Mouse (Mus musculus): ENCODE measurements around the gene Wdr27. TPM values are rescaled to one million over a fixed set of nuclear protein-coding genes. Genes with fewer than 3 reads are reported as not detected.
"Not testable (repeated sequence)": the region's sequence is repeated elsewhere in the genome, so short reads cannot be mapped to it uniquely, and the experiment has no call there.

The Wdr27 gene
- polyA plus RNA-seq, 1 experiment from 2014 or later, result 1.6 TPM

DNA sequence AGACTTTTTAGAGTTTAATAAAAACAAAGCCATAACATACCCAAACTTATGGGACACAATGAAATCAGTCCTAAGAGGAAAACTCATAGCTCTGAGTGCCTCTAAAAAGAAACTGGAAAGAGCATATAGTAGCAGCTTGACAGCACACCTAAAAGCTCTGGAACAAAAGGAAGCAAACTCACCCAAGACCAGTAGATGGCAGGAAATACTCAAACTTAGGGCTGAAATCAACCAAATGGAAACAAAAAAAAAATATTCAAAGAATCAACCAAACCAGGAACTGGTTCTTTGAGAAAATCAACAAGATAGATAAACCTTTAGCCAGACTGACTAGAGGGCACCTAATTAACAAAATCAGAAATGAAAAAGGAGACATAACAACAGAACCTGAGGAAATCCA lies 47.9 kb downstream of the Wdr27 start:
- not testable (repeated sequence) for H3K4me2 ChIP-seq; ATAC-seq; H3K4me1 ChIP-seq; H3K27ac ChIP-seq; H3K27me3 ChIP-seq (replicated peaks); H3K9me3 ChIP-seq (replicated peaks); H3K9ac ChIP-seq; H3K36me3 ChIP-seq; H3K4me3 ChIP-seq

DNA sequence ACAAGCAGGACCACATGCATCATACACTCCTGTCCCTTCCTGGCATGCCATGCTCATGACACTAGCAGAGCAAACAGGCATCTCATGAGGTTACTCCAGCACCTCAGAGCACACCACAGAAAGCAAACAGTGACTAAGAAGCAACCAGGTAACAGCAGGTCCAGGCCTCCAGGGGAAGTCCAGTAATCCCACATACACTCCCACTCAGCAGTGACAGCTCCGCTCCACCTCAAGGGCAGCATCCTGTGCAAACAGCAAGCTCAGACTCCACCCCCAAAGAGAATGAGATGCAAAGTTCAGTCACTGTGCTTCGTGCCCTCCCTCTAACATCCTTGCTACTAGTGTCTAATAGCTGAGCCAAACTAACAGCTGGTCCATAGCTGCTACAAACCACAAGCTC lies 56.0 kb downstream of the Wdr27 start:
- no peak overlapping the region for H3K4me3 ChIP-seq
- no peak overlapping the region for H3K4me2 ChIP-seq
- no peak for ATAC-seq
- H3K4me1 ChIP-seq, result no peaks in the 10 kb centered on the region
- H3K27me3 ChIP-seq (replicated peaks), result 0 out of 2 replicates have a peak, but pooled peaks cover 3% of the 10 kb centered on the region
- no peaks in the 10 kb centered on the region for H3K9me3 ChIP-seq (replicated peaks)
- no peak overlapping the region for H3K27ac ChIP-seq
- H3K9ac ChIP-seq, result no peak overlapping the region
- H3K36me3 ChIP-seq, result no peaks in the 10 kb centered on the region
- 49% methylated on average over 2 of the region's 2 CpGs for WGBS (ENCODE audit: insufficient replicate concordance)

DNA sequence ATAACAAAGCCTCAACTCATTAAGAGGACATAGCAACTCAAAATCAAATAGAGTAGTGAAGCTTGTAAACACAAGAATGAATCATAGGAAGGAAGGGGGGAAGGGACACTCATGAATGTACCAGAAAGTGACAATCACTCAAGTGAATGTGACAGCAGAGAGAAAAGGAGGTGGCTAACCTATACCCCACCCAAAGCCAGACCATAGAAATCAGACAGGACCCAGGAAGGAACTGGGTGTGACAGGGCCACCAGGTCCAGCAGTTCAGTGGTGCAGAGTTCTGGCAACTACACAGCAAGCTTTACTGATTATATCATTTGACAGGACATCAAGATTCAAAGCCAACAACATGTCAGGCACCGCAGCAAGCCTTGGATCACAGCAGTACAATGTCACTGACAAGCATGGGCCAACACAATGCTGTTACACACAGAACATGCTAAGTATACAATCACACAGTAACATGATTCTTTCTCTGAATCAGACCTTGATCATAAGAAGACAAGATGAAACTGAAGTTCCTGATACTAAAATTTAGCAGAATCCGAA lies 68.2 kb downstream of the Wdr27 start:
- H3K27ac ChIP-seq, result no peak overlapping the region
- H3K36me3 ChIP-seq, result no peaks in the 10 kb centered on the region
- H3K4me1 ChIP-seq, result no peaks in the 10 kb centered on the region
- H3K9ac ChIP-seq, result no peak overlapping the region
- no peak overlapping the region for H3K4me3 ChIP-seq
- H3K27me3 ChIP-seq (replicated peaks), result no peaks in the 10 kb centered on the region
- no peak overlapping the region for H3K4me2 ChIP-seq
- 60% methylated on average over 2 of the region's 2 CpGs for WGBS (ENCODE audit: insufficient replicate concordance)
- no peaks in the 10 kb centered on the region for H3K9me3 ChIP-seq (replicated peaks)
- ATAC-seq, result no peak

DNA sequence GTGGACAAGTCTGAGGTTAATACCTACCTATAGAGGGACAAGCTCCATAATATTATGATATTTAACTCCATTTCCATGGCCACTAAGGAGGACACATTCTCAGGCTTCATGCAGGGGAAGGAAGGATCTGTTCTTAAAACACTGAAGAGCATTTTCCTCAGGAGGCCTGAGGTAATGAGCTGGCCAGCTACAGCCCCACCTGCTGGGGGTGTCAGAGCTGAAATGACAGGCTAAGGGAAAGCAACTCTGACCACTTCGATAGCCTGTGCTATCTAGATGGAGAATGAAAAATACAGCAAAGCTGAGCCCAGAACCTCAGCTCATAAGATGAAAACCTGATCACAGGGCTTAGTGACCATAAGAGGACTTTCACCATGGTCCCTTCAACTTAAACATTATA lies 82.7 kb downstream of the Wdr27 start:
- Histone ChIP-seq H3K4me1 (no peaks in the 10 kb centered on the region), H3K4me2 (no peak overlapping the region), H3K36me3 (no peaks in the 10 kb centered on the region), H3K9me3 (replicated peaks) (no peaks in the 10 kb centered on the region), H3K27ac (no peak overlapping the region), H3K9ac (no peak overlapping the region), H3K27me3 (replicated peaks) (no peaks in the 10 kb centered on the region), H3K4me3 (no peak overlapping the region)
- 44% methylated on average over 1 of the region's 1 CpGs for WGBS (ENCODE audit: insufficient replicate concordance)
- no peak for ATAC-seq

DNA sequence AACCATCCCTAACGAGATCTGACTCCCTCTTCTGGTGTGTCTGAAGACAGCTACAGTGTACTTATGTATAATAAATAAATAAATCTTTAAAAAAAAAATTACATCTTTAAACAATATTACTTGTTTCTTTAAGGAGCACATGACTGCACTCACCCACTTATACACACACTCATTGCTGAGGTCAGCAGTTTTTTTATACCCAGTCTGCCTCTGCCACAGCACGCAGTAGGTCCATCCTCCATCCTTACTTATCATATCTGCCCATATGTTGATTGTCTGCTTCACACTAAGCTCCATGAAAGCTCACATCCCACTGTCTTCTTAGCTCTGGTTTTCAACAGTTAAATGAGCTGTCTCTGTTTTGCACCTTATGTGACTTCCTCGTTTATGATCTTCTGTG lies 95.2 kb downstream of the Wdr27 start:
- WGBS (ENCODE audit: insufficient replicate concordance), result 47% methylated on average over 3 of the region's 3 CpGs
- Histone ChIP-seq H3K36me3 (no peaks in the 10 kb centered on the region), H3K4me2 (no peak overlapping the region), H3K4me1 (no peaks in the 10 kb centered on the region), H3K27me3 (replicated peaks) (no peaks in the 10 kb centered on the region), H3K4me3 (no peak overlapping the region), H3K27ac (no peak overlapping the region), H3K9me3 (replicated peaks) (no peaks in the 10 kb centered on the region), H3K9ac (no peak overlapping the region)
- ATAC-seq, result no peak

DNA sequence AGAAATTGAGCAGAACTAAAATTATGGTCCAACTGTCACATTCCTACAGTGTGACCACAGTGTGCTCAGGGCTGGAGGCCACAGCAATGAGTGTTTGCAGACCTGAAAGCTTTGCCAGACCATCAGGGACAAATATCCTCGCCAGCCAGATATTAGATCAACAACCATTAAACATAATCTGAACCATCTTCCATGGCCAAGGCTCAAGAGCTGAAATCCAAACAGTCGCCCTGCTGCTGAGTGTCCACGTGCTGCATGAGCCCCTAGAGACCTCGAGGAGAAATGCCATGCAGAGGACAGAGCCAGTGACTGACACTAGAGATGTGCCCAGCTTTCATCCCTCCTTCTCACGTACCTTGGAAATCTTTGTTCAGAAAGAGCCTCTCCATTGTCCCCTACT lies 96.1 kb downstream of the Wdr27 start:
- ATAC-seq, result no peak
- Histone ChIP-seq H3K36me3 (no peaks in the 10 kb centered on the region), H3K4me1 (no peaks in the 10 kb centered on the region), H3K27ac (no peak overlapping the region), H3K27me3 (replicated peaks) (no peaks in the 10 kb centered on the region), H3K9me3 (replicated peaks) (no peaks in the 10 kb centered on the region), H3K4me3 (no peak overlapping the region), H3K9ac (no peak overlapping the region), H3K4me2 (no peak overlapping the region)
- 46% methylated on average over 5 of the region's 5 CpGs for WGBS (ENCODE audit: insufficient replicate concordance)

DNA sequence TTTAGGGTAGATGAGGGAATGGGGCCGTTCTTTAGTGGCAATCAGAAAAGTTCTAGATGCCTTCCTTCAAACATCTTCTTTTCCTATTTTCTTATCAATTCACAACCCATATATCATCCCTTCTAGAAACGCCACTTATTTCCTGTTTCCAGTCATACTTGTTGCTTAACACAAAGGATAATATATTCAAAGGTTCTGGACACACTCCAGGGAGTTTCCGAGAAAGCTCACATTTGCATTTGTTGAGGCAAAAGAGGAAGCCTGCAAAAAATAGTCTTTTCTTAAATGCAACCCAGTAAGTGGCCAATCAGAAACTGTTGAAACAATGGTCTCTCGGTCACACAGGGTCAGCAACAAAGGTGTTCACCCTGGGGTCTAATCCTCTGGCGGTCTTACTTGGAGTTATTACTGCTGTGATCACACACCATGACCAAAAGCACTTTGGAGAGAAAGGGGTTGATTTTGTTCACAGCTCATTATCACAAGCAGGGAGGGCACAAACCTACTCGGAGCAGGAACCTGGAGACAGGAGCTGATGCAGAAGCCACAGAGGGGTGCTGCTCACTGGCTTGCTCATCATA lies 116.2 kb downstream of the Wdr27 start:
- Histone ChIP-seq H3K4me2 (no peak overlapping the region), H3K4me3 (no peak overlapping the region), H3K36me3 (no peaks in the 10 kb centered on the region), H3K4me1 (no peaks in the 10 kb centered on the region), H3K27ac (no peak overlapping the region), H3K27me3 (replicated peaks) (no peaks in the 10 kb centered on the region), H3K9ac (no peak overlapping the region), H3K9me3 (replicated peaks) (no peaks in the 10 kb centered on the region)
- WGBS (ENCODE audit: insufficient replicate concordance), result 55% methylated on average over 6 of the region's 6 CpGs
- ATAC-seq, result no peak

DNA sequence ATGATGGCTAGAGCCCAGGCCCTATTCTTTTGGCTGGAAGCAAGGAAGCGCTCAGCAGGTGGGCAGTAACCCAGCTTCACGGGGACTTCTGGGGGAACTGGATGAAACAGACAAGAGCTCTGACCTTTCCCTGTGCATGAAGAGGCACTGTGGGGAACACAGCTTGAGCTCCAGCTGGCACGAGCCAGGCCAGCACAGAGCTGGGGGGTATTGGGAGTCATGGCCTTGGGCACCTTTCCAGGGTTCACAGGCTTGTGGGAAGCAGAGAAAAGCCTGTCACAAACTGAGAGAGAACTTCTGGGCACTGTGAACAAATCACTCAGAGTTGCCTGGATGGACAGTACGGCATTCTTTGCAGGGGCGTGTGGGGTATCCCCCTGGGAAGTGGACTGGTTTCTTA lies 118.0 kb downstream of the Wdr27 start:
- no peaks in the 10 kb centered on the region for H3K36me3 ChIP-seq
- H3K9me3 ChIP-seq (replicated peaks), result no peaks in the 10 kb centered on the region
- 60% methylated on average over 5 of the region's 5 CpGs for WGBS (ENCODE audit: insufficient replicate concordance)
- H3K27ac ChIP-seq, result no peak overlapping the region
- no peak for ATAC-seq
- no peak overlapping the region for H3K4me2 ChIP-seq
- H3K9ac ChIP-seq, result no peak overlapping the region
- no peaks in the 10 kb centered on the region for H3K4me1 ChIP-seq
- H3K27me3 ChIP-seq (replicated peaks), result no peaks in the 10 kb centered on the region
- no peak overlapping the region for H3K4me3 ChIP-seq

DNA sequence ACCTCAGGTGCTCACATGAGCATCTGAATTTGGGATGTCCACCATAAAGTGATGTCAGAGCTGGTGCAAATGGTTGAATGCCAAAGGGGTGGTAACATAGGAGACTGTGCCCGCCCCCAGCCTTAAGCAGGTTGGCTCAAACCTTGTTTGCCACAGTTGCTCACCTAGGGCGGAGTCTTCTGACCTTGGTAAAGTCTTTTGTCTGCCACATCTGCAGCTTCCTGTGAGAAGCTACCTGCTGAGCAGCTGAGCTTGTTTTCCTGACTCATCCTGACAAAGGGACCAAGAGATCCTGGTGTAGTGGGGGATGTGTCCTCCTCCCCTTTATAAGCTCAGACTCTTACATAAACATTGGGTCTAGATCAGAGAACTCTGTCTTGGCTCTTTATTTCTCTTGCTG lies 125.0 kb downstream of the Wdr27 start:
- Histone ChIP-seq H3K36me3 (no peaks in the 10 kb centered on the region), H3K4me1 (no peaks in the 10 kb centered on the region), H3K4me2 (no peak overlapping the region), H3K4me3 (no peak overlapping the region), H3K27ac (no peak overlapping the region), H3K27me3 (replicated peaks) (no peaks in the 10 kb centered on the region), H3K9ac (no peak overlapping the region), H3K9me3 (replicated peaks) (no peaks in the 10 kb centered on the region)
- ATAC-seq, result no peak
- WGBS (ENCODE audit: insufficient replicate concordance), result 53% methylated on average over 2 of the region's 2 CpGs

DNA sequence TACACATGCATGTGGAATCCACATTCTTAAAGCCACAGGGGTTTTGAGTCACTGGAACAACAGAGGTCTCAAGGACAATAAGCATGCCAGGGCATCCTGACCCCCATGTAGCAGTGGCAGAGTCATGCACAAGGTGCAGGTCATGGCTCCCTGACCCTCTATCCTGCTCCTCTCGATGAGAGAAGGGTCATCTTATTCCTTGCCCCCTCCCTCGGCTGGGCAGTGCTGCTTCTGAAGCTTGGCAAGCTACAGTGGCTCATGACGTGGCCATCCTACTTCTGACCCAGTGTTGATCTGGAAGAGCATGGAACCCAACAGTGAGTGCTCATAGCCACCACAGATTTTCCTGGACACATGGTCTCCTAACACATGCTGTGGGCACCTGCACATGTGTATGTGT lies 126.9 kb downstream of the Wdr27 start:
- Histone ChIP-seq H3K4me1 (no peaks in the 10 kb centered on the region), H3K4me3 (no peak overlapping the region), H3K9ac (no peak overlapping the region), H3K27me3 (replicated peaks) (no peaks in the 10 kb centered on the region), H3K9me3 (replicated peaks) (no peaks in the 10 kb centered on the region), H3K36me3 (no peaks in the 10 kb centered on the region), H3K27ac (no peak overlapping the region), H3K4me2 (no peak overlapping the region)
- 45% methylated on average over 3 of the region's 3 CpGs for WGBS (ENCODE audit: insufficient replicate concordance)
- ATAC-seq, result no peak

DNA sequence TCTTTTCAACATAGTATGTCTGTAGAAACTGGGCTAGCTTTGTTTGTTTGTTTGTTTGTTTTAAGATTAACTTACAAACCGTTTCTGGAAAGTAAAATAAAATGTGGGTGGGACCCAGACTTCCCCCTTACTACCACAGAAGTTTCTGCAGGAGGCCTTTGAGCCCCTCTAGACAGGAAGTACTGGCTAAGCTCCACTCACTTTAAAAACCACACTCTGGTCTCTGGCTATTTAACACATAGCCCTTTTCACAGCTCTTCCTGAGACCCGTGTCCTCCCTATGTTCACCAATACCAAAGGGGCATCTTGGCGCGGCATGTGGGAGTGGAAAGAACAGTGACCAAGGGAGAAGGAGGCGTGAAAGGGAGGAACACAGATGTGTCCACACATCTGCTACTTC lies 127.7 kb downstream of the Wdr27 start:
- 36% methylated on average over 5 of the region's 5 CpGs for WGBS (ENCODE audit: insufficient replicate concordance)
- no peak overlapping the region for H3K9ac ChIP-seq
- no peak for ATAC-seq
- no peak overlapping the region for H3K4me2 ChIP-seq
- no peak overlapping the region for H3K27ac ChIP-seq
- H3K4me3 ChIP-seq, result no peak overlapping the region
- H3K36me3 ChIP-seq, result no peaks in the 10 kb centered on the region
- H3K9me3 ChIP-seq (replicated peaks), result no peaks in the 10 kb centered on the region
- no peaks in the 10 kb centered on the region for H3K27me3 ChIP-seq (replicated peaks)
- no peaks in the 10 kb centered on the region for H3K4me1 ChIP-seq

DNA sequence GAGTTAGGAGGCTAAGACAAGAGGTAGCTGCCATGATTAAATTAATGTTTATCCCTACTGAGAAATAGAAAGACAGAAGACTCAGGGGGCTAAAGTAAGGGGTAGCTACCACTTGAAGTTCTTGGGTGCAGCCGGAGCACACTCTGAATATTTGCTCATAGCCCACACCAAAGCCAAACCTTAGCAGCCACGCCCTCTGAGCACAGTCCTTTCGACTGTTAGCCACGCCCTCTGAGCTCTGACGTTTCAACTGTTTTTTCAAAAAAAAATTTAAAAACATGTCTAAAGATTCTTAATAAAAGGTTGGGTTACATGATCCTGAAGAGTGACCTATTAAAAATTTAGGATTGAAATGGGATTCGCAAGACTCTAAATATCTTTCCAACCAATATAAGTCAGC lies 130.3 kb downstream of the Wdr27 start:
- H3K4me1 ChIP-seq, result no peaks in the 10 kb centered on the region
- H3K36me3 ChIP-seq, result no peaks in the 10 kb centered on the region
- H3K9ac ChIP-seq, result no peak overlapping the region
- H3K27me3 ChIP-seq (replicated peaks), result no peaks in the 10 kb centered on the region
- H3K27ac ChIP-seq, result no peak overlapping the region
- H3K4me3 ChIP-seq, result no peak overlapping the region
- ATAC-seq, result no peak
- no peaks in the 10 kb centered on the region for H3K9me3 ChIP-seq (replicated peaks)
- no peak overlapping the region for H3K4me2 ChIP-seq
- WGBS (ENCODE audit: insufficient replicate concordance), result 63% methylated on average over 6 of the region's 6 CpGs

DNA sequence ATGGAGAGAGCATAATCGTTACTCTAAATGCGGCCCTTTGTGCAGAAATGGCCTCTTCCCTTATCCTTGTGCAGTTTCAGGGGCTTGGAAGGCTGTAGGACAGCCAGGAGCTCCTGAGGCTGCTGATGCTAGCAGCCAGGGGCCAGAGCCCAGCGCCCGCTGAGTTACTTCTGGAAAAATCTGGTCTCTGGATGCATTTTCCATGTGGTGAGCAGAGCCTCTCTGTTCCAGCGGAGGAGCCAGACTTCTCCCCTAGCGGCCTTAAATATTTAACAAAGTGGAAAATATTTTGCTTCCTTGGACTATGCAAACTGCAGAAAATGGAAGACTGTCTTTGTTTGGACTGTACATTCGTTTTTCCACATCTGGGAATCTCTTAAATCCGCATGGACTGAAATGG lies 130.9 kb downstream of the Wdr27 start:
- Histone ChIP-seq H3K4me1 (no peaks in the 10 kb centered on the region), H3K4me2 (no peak overlapping the region), H3K27ac (no peak overlapping the region), H3K27me3 (replicated peaks) (no peaks in the 10 kb centered on the region), H3K4me3 (no peak overlapping the region), H3K9ac (no peak overlapping the region), H3K36me3 (no peaks in the 10 kb centered on the region), H3K9me3 (replicated peaks) (no peaks in the 10 kb centered on the region)
- no peak for ATAC-seq
- WGBS (ENCODE audit: insufficient replicate concordance), result 70% methylated on average over 8 of the region's 8 CpGs
